Mouse (Mus musculus): ENCODE data around the gene Edf1. TPM values are rescaled to one million over a fixed set of nuclear protein-coding genes. Genes with fewer than 3 reads are reported as not detected.
A peak's percentile ranks its signal among the peaks of the same experiment; 100 is the strongest.

Edf1 gene
- polyA plus RNA-seq, 1 experiment = 270 TPM

GRCm38 (mm10) chr2:25575432-25576027, 17.9 kb downstream of the Edf1 start:
- Histone ChIP-seq H3K27ac (ENCODE audit: insufficient read depth, low read length) (peak overlapping the region; percentile 29; the same call in 1 of the 2 replicates), H3K4me3 (ENCODE audit: insufficient read depth, low read length) (peak overlapping the region; percentile 39; the same call in 1 of the 2 replicates), H3K4me1 (ENCODE audit: control insufficient read depth, insufficient read depth, low read length) (peaks cover 8% of the 10 kb centered on the region)
- TF ChIP-seq POLR2A (IDR thresholded peaks at IDR 0.05; ENCODE audit: extremely low read depth, insufficient read depth, low read length) (0 out of 2 replicates have a peak, but pooled peaks have one; percentile 4), CTCF (IDR thresholded peaks at IDR 0.05; ENCODE audit: extremely low read depth, insufficient read depth, low read length) (no peak)

- H3K27ac ChIP-seq (ENCODE audit: insufficient read depth, low read length) = peak overlapping the region; percentile 29; the same call in 1 of the 2 replicates
- no peak overlapping the region for H3K4me3 ChIP-seq (ENCODE audit: insufficient read depth, low read length)
Observed at GRCm38 (mm10) chr2:25576028-25576850, 18.6 kb downstream of the Edf1 start.

DNA sequence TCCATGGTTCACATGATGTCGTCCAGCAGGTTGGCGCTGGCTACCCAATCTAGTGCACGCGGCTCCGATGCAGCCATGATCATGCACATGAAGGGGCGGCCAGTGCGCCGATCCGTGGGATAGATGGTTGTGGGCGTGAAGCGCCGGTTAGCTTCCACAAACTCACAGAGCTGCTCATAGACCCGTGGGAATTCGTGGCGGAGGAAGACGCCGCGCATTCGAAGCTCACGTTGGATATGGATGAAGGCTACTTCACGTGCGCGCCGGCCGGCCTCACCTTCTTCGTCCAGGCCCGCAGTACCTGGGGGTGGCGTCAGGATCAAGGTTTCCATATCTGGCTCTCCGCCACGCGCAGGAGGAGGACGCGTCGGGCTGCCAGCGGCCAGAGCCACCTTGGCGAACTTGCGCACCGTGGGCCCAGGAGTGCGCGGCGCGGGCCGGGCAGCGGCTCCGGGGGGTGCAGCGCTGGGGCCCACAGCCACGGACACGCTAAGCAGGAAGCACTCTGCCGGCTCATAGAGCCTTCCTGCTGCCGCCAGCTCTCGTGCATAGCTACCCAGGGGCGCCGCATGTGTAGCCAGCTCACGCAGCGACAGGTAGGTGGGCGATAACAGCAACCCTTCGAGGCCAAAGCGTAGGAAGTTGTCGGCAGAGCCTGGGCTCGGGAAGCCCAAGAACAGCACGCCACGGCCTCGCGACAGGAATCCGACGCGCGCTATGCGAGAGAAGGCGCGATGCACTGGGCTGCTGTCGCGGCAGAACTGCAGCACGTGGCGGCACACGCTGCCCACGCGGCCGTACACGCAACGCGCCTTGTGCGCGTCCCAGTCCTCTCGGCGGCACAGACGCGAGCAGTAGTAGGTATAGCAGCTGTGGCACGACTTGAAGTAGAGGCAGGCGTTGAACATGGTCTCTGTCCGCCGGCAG, 19.6 kb downstream of the Edf1 start:
- Histone ChIP-seq H3K4me1 (ENCODE audit: control insufficient read depth, insufficient read depth, low read length) (peaks cover 10% of the 10 kb centered on the region), H3K27ac (ENCODE audit: insufficient read depth, low read length) (peak overlapping the region; percentile 76), H3K4me3 (ENCODE audit: insufficient read depth, low read length) (no peak overlapping the region)
- TF ChIP-seq CTCF (IDR thresholded peaks at IDR 0.05; ENCODE audit: extremely low read depth, insufficient read depth, low read length) (no peak), POLR2A (IDR thresholded peaks at IDR 0.05; ENCODE audit: extremely low read depth, insufficient read depth, low read length) (no peak)

More at GRCm38 (mm10) chr2:25576028-25576850, 18.6 kb downstream of the Edf1 start:
- TF ChIP-seq CTCF (IDR thresholded peaks at IDR 0.05; ENCODE audit: extremely low read depth, insufficient read depth, low read length) (no peak), POLR2A (IDR thresholded peaks at IDR 0.05; ENCODE audit: extremely low read depth, insufficient read depth, low read length) (no peak)
- H3K4me1 ChIP-seq (ENCODE audit: control insufficient read depth, insufficient read depth, low read length) = peaks cover 8% of the 10 kb centered on the region

GRCm38 (mm10) chr2:25577951-25578795, 20.5 kb downstream of the Edf1 start:
- no peak for TF ChIP-seq POLR2A (IDR thresholded peaks at IDR 0.05; ENCODE audit: extremely low read depth, insufficient read depth, low read length)
- no peak for TF ChIP-seq CTCF (IDR thresholded peaks at IDR 0.05; ENCODE audit: extremely low read depth, insufficient read depth, low read length)
- H3K4me1 ChIP-seq (ENCODE audit: control insufficient read depth, insufficient read depth, low read length) = peaks cover 15% of the 10 kb centered on the region
- no peak overlapping the region for H3K4me3 ChIP-seq (ENCODE audit: insufficient read depth, low read length)
- peak overlapping the region; percentile 76 for H3K27ac ChIP-seq (ENCODE audit: insufficient read depth, low read length)

- TF ChIP-seq CTCF (IDR thresholded peaks at IDR 0.05; ENCODE audit: extremely low read depth, insufficient read depth, low read length) (no peak), POLR2A (IDR thresholded peaks at IDR 0.05; ENCODE audit: extremely low read depth, insufficient read depth, low read length) (no peak)
- Histone ChIP-seq H3K4me3 (ENCODE audit: insufficient read depth, low read length) (no peak overlapping the region; the same call in 1 of the 2 replicates), H3K4me1 (ENCODE audit: control insufficient read depth, insufficient read depth, low read length) (peaks cover 13% of the 10 kb centered on the region), H3K27ac (ENCODE audit: insufficient read depth, low read length) (no peak overlapping the region)
Observed at GRCm38 (mm10) chr2:25578796-25579736, 21.4 kb downstream of the Edf1 start.

DNA sequence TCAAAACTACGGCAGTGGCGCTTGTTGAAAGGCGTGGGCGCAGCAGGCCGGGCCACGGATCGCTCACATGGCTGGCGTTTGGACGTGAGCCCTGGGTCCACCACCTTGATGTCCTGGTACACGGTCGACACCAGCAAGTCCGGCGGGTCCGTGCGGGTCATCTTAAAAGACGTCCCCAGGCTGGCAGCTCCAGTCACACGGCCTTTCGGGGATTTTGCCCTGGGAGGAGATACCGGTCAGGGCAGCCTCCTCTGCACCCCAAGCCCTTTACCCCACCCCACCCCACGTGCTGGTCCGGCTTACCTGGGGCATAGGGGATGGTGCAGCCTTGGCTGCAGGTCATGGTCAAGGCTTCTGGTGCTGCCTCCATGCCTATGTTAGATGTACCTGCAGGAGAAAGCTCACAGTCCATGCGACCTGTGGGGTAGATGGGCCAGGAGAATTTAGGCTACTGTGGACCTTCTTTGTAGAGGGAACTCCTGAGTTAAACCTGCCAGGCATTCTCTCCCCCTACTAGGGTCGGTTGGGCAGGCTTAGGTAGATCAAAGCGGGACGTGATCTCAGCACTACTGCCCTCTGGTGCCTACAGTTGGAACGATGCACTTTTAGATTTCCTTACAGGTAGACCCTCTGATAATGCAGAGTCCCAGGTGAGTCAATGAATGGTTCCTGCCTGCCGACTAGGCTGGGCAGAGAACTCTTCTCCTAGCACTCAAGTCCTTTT, 22.3 kb downstream of the Edf1 start:
- Histone ChIP-seq H3K4me1 (ENCODE audit: control insufficient read depth, insufficient read depth, low read length) (peaks cover 13% of the 10 kb centered on the region), H3K27ac (ENCODE audit: insufficient read depth, low read length) (no peak overlapping the region; the same call in 1 of the 2 replicates), H3K4me3 (ENCODE audit: insufficient read depth, low read length) (peak overlapping the region; percentile 63; the same call in 1 of the 2 replicates)
- TF ChIP-seq CTCF (IDR thresholded peaks at IDR 0.05; ENCODE audit: extremely low read depth, insufficient read depth, low read length) (peak; percentile 64), POLR2A (IDR thresholded peaks at IDR 0.05; ENCODE audit: extremely low read depth, insufficient read depth, low read length) (no peak)

GRCm38 (mm10) chr2:25580621-25581101, 23.0 kb downstream of the Edf1 start:
- H3K27ac ChIP-seq (ENCODE audit: insufficient read depth, low read length) = peak overlapping the region; percentile 67

More at GRCm38 (mm10) chr2:25580621-25581101, 23.0 kb downstream of the Edf1 start:
- H3K4me3 ChIP-seq (ENCODE audit: insufficient read depth, low read length) = peak overlapping the region; percentile 63
- peaks cover 11% of the 10 kb centered on the region for H3K4me1 ChIP-seq (ENCODE audit: control insufficient read depth, insufficient read depth, low read length)
- TF ChIP-seq CTCF (IDR thresholded peaks at IDR 0.05; ENCODE audit: extremely low read depth, insufficient read depth, low read length) (no peak), POLR2A (IDR thresholded peaks at IDR 0.05; ENCODE audit: extremely low read depth, insufficient read depth, low read length) (no peak; the same call in 1 of the 2 replicates)

All from cortical plate, adult 2 months (tissue).